Mouse (Mus musculus) embryonic facial prominence, embryonic 10.5 days (tissue): Measurements from ENCODE around the gene Olfr467. TPM values are rescaled to one million over a fixed set of nuclear protein-coding genes. Genes with fewer than 3 reads are reported as not detected.

ENCODE experiments used
- polyA plus RNA-seq: library from polyadenylated mRNA; unstranded; fragments of >200 nt; fragmentation: Nextera tagmentation; extraction: Ambion mirVana; gene quantifications from 2 replicates; pipeline ENCODE4 v1.2.1, GENCODE M21; 2016

The Olfr467 gene
- polyA plus RNA-seq, 1 experiment from 2014 or later = not detected

Other genes starting within 250 kb of the Olfr467 start
- 11.7 and 12.3 TPM in 2 replicates for gene Olfml1, start 244.8 kb upstream of the Olfr467 start, polyA plus RNA-seq
- gene Ppfibp2, start 217.1 kb upstream of the Olfr467 start, polyA plus RNA-seq = 21.5 and 24.0 TPM in 2 replicates
- not detected in 2 replicates for gene 5330417H12Rik, start 187.1 kb upstream of the Olfr467 start, polyA plus RNA-seq
- gene Cyb5r2, start 54.2 kb upstream of the Olfr467 start, polyA plus RNA-seq = 0.64 and 0.72 TPM in 2 replicates
- not detected in 2 replicates for gene Ovch2, start 11.1 kb upstream of the Olfr467 start, polyA plus RNA-seq
- not detected in 2 replicates for gene Olfr469, start 13.3 kb downstream of the Olfr467 start, polyA plus RNA-seq
- gene Olfr470, start 35.2 kb downstream of the Olfr467 start, polyA plus RNA-seq = not detected in 2 replicates
- gene Olfr472, start 85.6 kb downstream of the Olfr467 start, polyA plus RNA-seq = not detected in 2 replicates
- not detected in 2 replicates for gene Olfr473, start 118.2 kb downstream of the Olfr467 start, polyA plus RNA-seq
- gene Olfr474, start 142.4 kb downstream of the Olfr467 start, polyA plus RNA-seq = not detected in 2 replicates
- not detected in 2 replicates for gene Olfr476, start 152.5 kb downstream of the Olfr467 start, polyA plus RNA-seq
- gene Olfr477, start 174.4 kb downstream of the Olfr467 start, polyA plus RNA-seq = not detected in 2 replicates
- not detected in 2 replicates for gene Olfr478, start 221.7 kb downstream of the Olfr467 start, polyA plus RNA-seq
- not detected in 2 replicates for gene Olfr479, start 238.4 kb downstream of the Olfr467 start, polyA plus RNA-seq